18 mouse cellular contexts compared by ENCODE assay signal in genomic region chr1:186405693-186406092, GRCm38 (mm10).
"Had no signal": no experiment of that assay in that cellular context is flagged by ENCODE, and none has a peak within 500 bp of the region (broad histone marks: within the 10 kb centered on the region; RNA-seq: fewer than 3 reads in every experiment).

No protein-coding gene starts in this region.

- H3K4me3 ChIP-seq: megakaryocyte, embryonic 14.5 days; midbrain, embryonic 13.5 days; midbrain, embryonic 15.5 days; neural tube, embryonic 13.5 days; neural tube, embryonic 15.5 days had no signal

- H3K27me3 ChIP-seq: megakaryocyte, embryonic 14.5 days; midbrain, embryonic 15.5 days; neural tube, embryonic 13.5 days; neural tube, embryonic 15.5 days had no signal

- ATAC-seq: midbrain, embryonic 13.5 days; midbrain, embryonic 15.5 days had no signal

- H3K9me3 ChIP-seq: midbrain, embryonic 13.5 days; midbrain, embryonic 15.5 days; neural tube, embryonic 13.5 days; neural tube, embryonic 15.5 days had no signal

- H3K4me1 ChIP-seq: megakaryocyte, embryonic 14.5 days had no signal

- H3K36me3 ChIP-seq: midbrain, embryonic 13.5 days; midbrain, embryonic 15.5 days; neural tube, embryonic 13.5 days; neural tube, embryonic 15.5 days had no signal

- H3K4me2 ChIP-seq: lung, embryonic 14.5 days; midbrain, embryonic 11.5 days; midbrain, embryonic 13.5 days; midbrain, embryonic 15.5 days; neural tube, embryonic 13.5 days; neural tube, embryonic 15.5 days had no signal

- DNase-seq: lung, adult 18-20 months; lung, embryonic 14.5 days; lung, postnatal 10 days; lung, postnatal 4 days; retina, postnatal 1 day; right cerebral cortex, adult 18-20 months; right cerebral cortex, postnatal 25 days; right cerebral cortex, postnatal 4 days; spleen, adult 18-20 months; thymus, adult 18-20 months; thymus, postnatal 14 days; thymus, postnatal 36 days had no signal

- H3K27ac ChIP-seq: midbrain, embryonic 13.5 days; midbrain, embryonic 15.5 days; neural tube, embryonic 13.5 days; neural tube, embryonic 15.5 days had no signal
